Mouse (Mus musculus) C2C12 (cell line): ENCODE data around the gene Cyp19a1. TPM values are rescaled to one million over a fixed set of nuclear protein-coding genes. Genes with fewer than 3 reads are reported as not detected.

ENCODE experiments used
- H3K27me3 ChIP-seq: one replicate; pipeline ENCODE4 v1.6.1; 2011; ENCODE audit not compliant: control insufficient read depth, insufficient read depth, insufficient read length
- H3K36me3 ChIP-seq: one replicate; pipeline ENCODE4 v1.6.1; 2011; ENCODE audit not compliant: control insufficient read depth, insufficient read depth
- H3K4me3 ChIP-seq: one replicate; pipeline ENCODE4 v1.5.1; 2011; ENCODE audit warnings: mild to moderate bottlenecking, control low read depth; ENCODE audit not compliant: poor library complexity, insufficient read depth, severe bottlenecking
- H3K79me2 ChIP-seq: one replicate; pipeline ENCODE4 v1.6.1; 2011; ENCODE audit not compliant: control insufficient read depth, insufficient read depth
- H3K79me3 ChIP-seq: one replicate; pipeline ENCODE4 v1.6.1; 2011; ENCODE audit warnings: low read depth, control low read depth
- H3ac ChIP-seq: one replicate; pipeline ENCODE3; 2011; ENCODE audit warnings: low read depth; ENCODE audit not compliant: control insufficient read depth, insufficient read length
- CEBPB ChIP-seq: IDR thresholded peaks from one replicate; pipeline ENCODE4 v1.6.1; 2011; ENCODE audit warnings: low read depth, mild to moderate bottlenecking, control low read depth, moderate library complexity
- CTCF ChIP-seq: IDR thresholded peaks from one replicate; pipeline ENCODE4 v1.5.1; 2011; ENCODE audit not compliant: control insufficient read depth, insufficient read depth, insufficient read length
- FOSL1 ChIP-seq: IDR thresholded peaks from one replicate; pipeline ENCODE4 v1.8.0; 2011; ENCODE audit warnings: mild to moderate bottlenecking, low read length; ENCODE audit not compliant: poor library complexity, insufficient read depth, severe bottlenecking
- MAX ChIP-seq: IDR thresholded peaks from one replicate; pipeline ENCODE4 v1.6.1; 2011; ENCODE audit warnings: mild to moderate bottlenecking, control low read depth
- MYOD1 ChIP-seq: IDR thresholded peaks from one replicate; pipeline ENCODE4 v1.6.1; 2011; ENCODE audit warnings: low read depth; ENCODE audit not compliant: control insufficient read depth, insufficient read length
- MYOG ChIP-seq: IDR thresholded peaks from one replicate; pipeline ENCODE4 v1.6.1; 2011; ENCODE audit not compliant: control insufficient read depth, insufficient read length; ENCODE audit errors: extremely low read depth
- USF1 ChIP-seq: IDR thresholded peaks from one replicate; pipeline ENCODE4 v1.6.1; 2011; ENCODE audit warnings: low read depth, mild to moderate bottlenecking, control low read depth, moderate library complexity
- polyA plus RNA-seq: library from polyadenylated mRNA; unstranded; fragments of >200 nt; fragmentation: generic; extraction: Trizol; gene quantifications from one replicate; pipeline ENCODE4 v1.2.1, GENCODE M21; 2012; ENCODE audit warnings: missing spikeins

Gene Cyp19a1
- polyA plus RNA-seq, 1 experiment: not detected

DNA sequence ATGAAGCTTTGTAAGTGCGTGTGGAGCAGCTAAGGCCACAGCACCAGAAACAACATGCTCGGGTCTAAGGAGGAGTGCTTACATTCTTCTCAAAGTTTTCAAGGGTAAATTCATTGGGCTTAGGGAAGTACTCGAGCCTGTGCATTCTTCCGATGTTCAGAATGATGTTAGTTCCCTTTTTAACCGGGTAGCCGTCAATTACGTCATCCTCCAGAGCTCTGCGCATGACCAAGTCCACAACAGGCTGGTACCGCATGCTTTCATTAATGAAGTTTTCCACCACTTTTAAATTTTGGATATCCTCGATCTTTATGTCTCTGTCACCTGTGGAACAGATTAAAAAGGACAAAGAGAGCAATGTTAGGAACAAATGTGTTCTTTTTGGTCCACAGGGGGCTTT, 99.5 kb downstream of the Cyp19a1 start:
- no peak for TF ChIP-seq CEBPB
- no peak for TF ChIP-seq CTCF
- no peak for TF ChIP-seq FOSL1
- no peak for TF ChIP-seq MYOD1
- TF ChIP-seq MYOG: no peak
- TF ChIP-seq MAX: no peak
- no peak for TF ChIP-seq USF1
- Histone ChIP-seq H3K36me3 (no peaks in the 10 kb centered on the region), H3K27me3 (peaks cover 3% of the 10 kb centered on the region), H3K79me3 (no peaks in the 10 kb centered on the region), H3K4me3 (no peak overlapping the region), H3K79me2 (no peaks in the 10 kb centered on the region), H3ac (no peak overlapping the region)

GRCm38 (mm10) chr9:54163117-54163516, 104.8 kb downstream of the Cyp19a1 start:
- no peaks in the 10 kb centered on the region for H3K79me3 ChIP-seq
- no peak overlapping the region for H3ac ChIP-seq
- TF ChIP-seq MYOD1 (no peak), MAX (no peak), CTCF (no peak), USF1 (no peak)
- no peak overlapping the region for H3K4me3 ChIP-seq
- no peaks in the 10 kb centered on the region for H3K27me3 ChIP-seq
- H3K79me2 ChIP-seq: no peaks in the 10 kb centered on the region
- no peaks in the 10 kb centered on the region for H3K36me3 ChIP-seq

DNA sequence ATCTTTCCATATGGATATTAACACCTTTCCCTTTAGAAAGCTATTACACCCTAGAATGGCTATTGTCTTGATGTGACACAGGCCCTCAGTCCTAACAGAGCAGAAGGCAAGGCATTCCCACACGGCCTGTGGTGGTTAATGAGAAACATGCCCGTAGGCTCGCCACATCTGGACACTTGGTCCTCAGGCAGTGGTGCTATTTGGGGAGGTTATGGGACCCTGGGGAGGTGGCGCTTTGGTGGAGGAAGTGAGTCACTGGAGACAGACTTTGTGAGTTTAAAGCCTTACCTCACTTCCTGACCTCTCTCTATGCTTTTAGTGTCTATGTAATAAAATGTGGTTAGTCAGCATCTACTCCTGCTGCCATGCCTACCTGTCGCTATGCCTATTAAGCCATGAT, 114.2 kb downstream of the Cyp19a1 start:
- H3K79me3 ChIP-seq: no peaks in the 10 kb centered on the region
- H3ac ChIP-seq: no peak overlapping the region
- H3K4me3 ChIP-seq: no peak overlapping the region
- TF ChIP-seq MYOD1 (no peak), CTCF (no peak), CEBPB (no peak), USF1 (no peak), MYOG (no peak), FOSL1 (no peak), MAX (no peak)
- H3K79me2 ChIP-seq: no peaks in the 10 kb centered on the region
- H3K36me3 ChIP-seq: no peaks in the 10 kb centered on the region
- no peaks in the 10 kb centered on the region for H3K27me3 ChIP-seq

GRCm38 (mm10) chr9:54139191-54139590, 128.7 kb downstream of the Cyp19a1 start:
- Histone ChIP-seq H3K79me2 (no peaks in the 10 kb centered on the region), H3K4me3 (no peak overlapping the region), H3K27me3 (no peaks in the 10 kb centered on the region), H3ac (no peak overlapping the region), H3K79me3 (no peaks in the 10 kb centered on the region), H3K36me3 (no peaks in the 10 kb centered on the region)
- TF ChIP-seq MYOG: no peak
- TF ChIP-seq CEBPB: no peak
- no peak for TF ChIP-seq MYOD1
- TF ChIP-seq CTCF: no peak
- TF ChIP-seq MAX: no peak
- no peak for TF ChIP-seq USF1
- TF ChIP-seq FOSL1: no peak

Other genes starting within 250 kb of the Cyp19a1 start
- gene Tnfaip8l3, start 199.7 kb downstream of the Cyp19a1 start, polyA plus RNA-seq: 0.05 TPM
- gene Gldn, start 18.4 kb upstream of the Cyp19a1 start, polyA plus RNA-seq: not detected
- 0.25 TPM for gene Dmxl2, start 233.5 kb upstream of the Cyp19a1 start, polyA plus RNA-seq